Mouse (Mus musculus) liver, postnatal 0 days (tissue): ENCODE measurements at regions not wholly inside any gene's neighbourhood (a gene's known extent, or its start where the extent isn't known, plus 50 kb on each side); places are given as distances from the start of the nearest gene placed in this dataset.

Experiments used
- CTCF ChIP-seq: sonication (generic); IDR thresholded peaks from 2 replicates; pipeline ENCODE4 v1.5.1; 2016; ENCODE audit warnings: antibody characterized with exemption, low read depth
- EP300 ChIP-seq: IDR thresholded peaks from 2 replicates; pipeline ENCODE4 v1.6.1; 2016; ENCODE audit warnings: antibody characterized with exemption, low read depth, mild to moderate bottlenecking

- TF ChIP-seq CTCF (no peak), EP300 (no peak)
Measured at GRCm38 (mm10) chr12:62013351-62013750, 490.4 kb downstream of the Lrfn5 start.
